Mouse (Mus musculus) left cerebral cortex, adult 9 months (tissue): Measurements from ENCODE around the gene Patl2.
"Not testable (repeated sequence)": the region's sequence is repeated elsewhere in the genome, so short reads cannot be mapped to it uniquely, and the experiment has no call there.

Source experiments
- DNase-seq, 2 experiments: peaks; one replicate each; pipeline ENCODE4 v3.0.0; 2022; ENCODE audit warnings: low spot score in 2 of 2

The Patl2 gene

GRCm38 (mm10) chr2:122145756-122146155 is 40.2 kb downstream of the Patl2 start:
- no peak for DNase-seq

GRCm38 (mm10) chr2:122143111-122143510 is 42.9 kb downstream of the Patl2 start:
- no peak for DNase-seq

- no peak for DNase-seq
These were observed 44.5 kb downstream of the Patl2 start for GRCm38 (mm10) chr2:122141332-122141967.

GRCm38 (mm10) chr2:122140815-122141214 is 45.2 kb downstream of the Patl2 start:
- DNase-seq = no peak

GRCm38 (mm10) chr2:122137839-122138465 is 48.0 kb downstream of the Patl2 start:
- DNase-seq = no peak

- DNase-seq = no peak
These were observed 53.4 kb downstream of the Patl2 start for GRCm38 (mm10) chr2:122132618-122133017.

GRCm38 (mm10) chr2:122132078-122132477 is 53.9 kb downstream of the Patl2 start:
- DNase-seq = no peak

- DNase-seq = no peak
These were observed 58.4 kb downstream of the Patl2 start for GRCm38 (mm10) chr2:122127635-122128034.

GRCm38 (mm10) chr2:122126765-122127347 is 59.1 kb downstream of the Patl2 start:
- no peak for DNase-seq

- DNase-seq = no peak
These were observed 60.1 kb downstream of the Patl2 start for GRCm38 (mm10) chr2:122125680-122126572.

GRCm38 (mm10) chr2:122117961-122118958 is 67.7 kb downstream of the Patl2 start, which contains the start of gene Spg11:
Gene Spg11, minus strand, starts transcription at chr2:122118386.
- peak; percentile 95 to 98 for DNase-seq

- DNase-seq = no peak
These were observed 69.1 kb downstream of the Patl2 start for GRCm38 (mm10) chr2:122116888-122117287.

- no peak for DNase-seq
These were observed 76.3 kb downstream of the Patl2 start for GRCm38 (mm10) chr2:122109714-122110113.

GRCm38 (mm10) chr2:122108101-122108500 is 77.9 kb downstream of the Patl2 start:
- no peak for DNase-seq

GRCm38 (mm10) chr2:122102070-122102469 is 83.9 kb downstream of the Patl2 start:
- no peak for DNase-seq

- DNase-seq = not testable (repeated sequence)
These were observed 88.3 kb downstream of the Patl2 start for GRCm38 (mm10) chr2:122097686-122098085.

GRCm38 (mm10) chr2:122093844-122094243 is 92.1 kb downstream of the Patl2 start:
- no peak for DNase-seq

GRCm38 (mm10) chr2:122086446-122086845 is 99.5 kb downstream of the Patl2 start:
- no peak for DNase-seq

GRCm38 (mm10) chr2:122081728-122082456 is 104.1 kb downstream of the Patl2 start:
- no peak for DNase-seq
